Comparison of ENCODE assay signal across 15 mouse cellular contexts in the genomic region with DNA sequence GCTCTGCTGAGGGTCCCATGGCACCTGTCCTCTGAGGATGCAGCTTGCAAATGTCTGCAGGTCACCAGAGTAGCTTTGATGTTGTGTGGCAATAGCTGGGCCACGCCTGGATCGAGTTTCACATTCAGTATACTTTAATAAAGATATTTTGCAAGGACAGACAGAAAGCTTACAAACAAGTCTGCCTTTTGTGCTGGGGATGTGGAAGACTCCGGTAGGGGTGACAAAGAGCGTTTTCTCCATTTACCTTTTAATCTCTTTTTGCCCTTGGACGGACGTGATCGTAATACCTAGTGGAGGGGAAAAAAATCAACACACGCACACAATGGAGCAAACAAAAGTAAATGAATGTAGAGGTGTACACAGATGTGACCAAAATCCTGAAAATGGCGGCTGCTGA.
A peak's percentile ranks its signal among the peaks of the same experiment; 100 is the strongest.
DNase-seq lines count a peak whose midpoint lies in the region; ATAC-seq and TF ChIP-seq lines count a peak whose summit lies in the region.
"Had no signal": no experiment of that assay in that cellular context is flagged by ENCODE, and none has a peak within 500 bp of the region (broad histone marks: within the 10 kb centered on the region; RNA-seq: fewer than 3 reads in every experiment).

No protein-coding gene starts in this region.

- H3K9me3 ChIP-seq in E14TG2a.4 (ENCODE audit: low read length), result no peaks in the 10 kb centered on the region
- no peaks in the 10 kb centered on the region for H3K9me3 ChIP-seq in forebrain, embryonic 12.5 days
- H3K9me3 ChIP-seq in hindbrain, embryonic 13.5 days, result no peaks in the 10 kb centered on the region
- H3K9me3 ChIP-seq in midbrain, embryonic 13.5 days, result no peaks in the 10 kb centered on the region
- no peaks in the 10 kb centered on the region for H3K9me3 ChIP-seq in intestine, embryonic 15.5 days
- H3K9me3 ChIP-seq: heart, embryonic 13.5 days had no signal

- DNase-seq in right cerebral cortex, postnatal 4 days, result no peak
- DNase-seq: B cell, adult 2 months; cerebellum, adult 11-12 months; gastrocnemius, postnatal 14 days; kidney, adult 8-10 months; lung, postnatal 36 days; right cerebral cortex, postnatal 14 days had no signal

- H3K27me3 ChIP-seq in E14TG2a.4 (ENCODE audit: insufficient read depth, low read length), result peaks cover 77% of the 10 kb centered on the region
- peaks cover 35% of the 10 kb centered on the region for H3K27me3 ChIP-seq in forebrain, embryonic 12.5 days
- peaks cover 25% of the 10 kb centered on the region for H3K27me3 ChIP-seq in hindbrain, embryonic 13.5 days
- peaks cover 18% of the 10 kb centered on the region; the same call in 1 of the 2 replicates for H3K27me3 ChIP-seq in midbrain, embryonic 13.5 days
- H3K27me3 ChIP-seq in intestine, embryonic 15.5 days (replicated peaks), result peaks cover 52% of the 10 kb centered on the region

- ATAC-seq in forebrain, embryonic 12.5 days (ENCODE audit: low FRiP score), result no peak
- no peak for ATAC-seq in hindbrain, embryonic 13.5 days (ENCODE audit: low FRiP score)
- no peak for ATAC-seq in midbrain, embryonic 13.5 days
- no peak for ATAC-seq in erythroblast, adult 5-6 weeks (replicated peaks; ENCODE audit: low FRiP score, poor library complexity, severe bottlenecking)
- no peak for ATAC-seq in intestine, embryonic 15.5 days
- ATAC-seq in megakaryocyte-erythroid progenitor cell, adult 5-6 weeks (replicated peaks; ENCODE audit: low FRiP score, low TSS enrichment, poor library complexity, severe bottlenecking), result no peak

- 38% methylated on average over 9 of the region's 9 CpGs for WGBS in forebrain, embryonic 12.5 days
- 55% methylated on average over 9 of the region's 9 CpGs for WGBS in hindbrain, embryonic 13.5 days
- WGBS in midbrain, embryonic 13.5 days, result 34% methylated on average over 9 of the region's 9 CpGs
- 54% methylated on average over 9 of the region's 9 CpGs for WGBS in intestine, embryonic 15.5 days

- H3K9ac ChIP-seq in forebrain, embryonic 12.5 days, result peak overlapping the region; percentile 56
- peak overlapping the region; percentile 65; the same call in 1 of the 2 replicates for H3K9ac ChIP-seq in hindbrain, embryonic 13.5 days
- peak overlapping the region; percentile 61; the same call in 1 of the 2 replicates for H3K9ac ChIP-seq in midbrain, embryonic 13.5 days (replicated peaks)
- no peak overlapping the region for H3K9ac ChIP-seq in intestine, embryonic 15.5 days
- H3K9ac ChIP-seq: heart, embryonic 13.5 days had no signal

- H3K4me3 ChIP-seq in E14TG2a.4 (replicated peaks; ENCODE audit: low read length), result peak overlapping the region; percentile 72
- H3K4me3 ChIP-seq in forebrain, embryonic 12.5 days (replicated peaks), result peak overlapping the region; percentile 31
- peak overlapping the region; percentile 27; the same call in 1 of the 2 replicates for H3K4me3 ChIP-seq in hindbrain, embryonic 13.5 days
- H3K4me3 ChIP-seq in midbrain, embryonic 13.5 days (replicated peaks), result peak overlapping the region; percentile 27
- no peak overlapping the region for H3K4me3 ChIP-seq in intestine, embryonic 15.5 days (replicated peaks)
- H3K4me3 ChIP-seq: heart, embryonic 13.5 days had no signal

- H3K36me3 ChIP-seq in E14TG2a.4 (ENCODE audit: insufficient read depth, low read length), result no peaks in the 10 kb centered on the region
- no peaks in the 10 kb centered on the region for H3K36me3 ChIP-seq in forebrain, embryonic 12.5 days (replicated peaks)
- no peaks in the 10 kb centered on the region for H3K36me3 ChIP-seq in hindbrain, embryonic 13.5 days
- no peaks in the 10 kb centered on the region for H3K36me3 ChIP-seq in midbrain, embryonic 13.5 days
- no peaks in the 10 kb centered on the region for H3K36me3 ChIP-seq in intestine, embryonic 15.5 days
- H3K36me3 ChIP-seq: heart, embryonic 13.5 days had no signal

- no peak for TF ChIP-seq CTCF in E14TG2a.4 (conservative IDR thresholded peaks at IDR 0.05; ENCODE audit: low read length)

- peak overlapping the region; percentile 90 for H3K27ac ChIP-seq in forebrain, embryonic 12.5 days
- H3K27ac ChIP-seq in hindbrain, embryonic 13.5 days, result peak overlapping the region; percentile 92
- peak overlapping the region; percentile 93 for H3K27ac ChIP-seq in midbrain, embryonic 13.5 days
- no peak overlapping the region for H3K27ac ChIP-seq in intestine, embryonic 15.5 days
- H3K27ac ChIP-seq: heart, embryonic 13.5 days had no signal

- H3K4me2 ChIP-seq in forebrain, embryonic 12.5 days, result peak overlapping the region; percentile 63
- peak overlapping the region; percentile 54 for H3K4me2 ChIP-seq in hindbrain, embryonic 13.5 days
- H3K4me2 ChIP-seq in midbrain, embryonic 13.5 days (replicated peaks), result peak overlapping the region; percentile 55
- H3K4me2 ChIP-seq in intestine, embryonic 15.5 days (replicated peaks), result no peak overlapping the region

- H3K4me1 ChIP-seq in E14TG2a.4 (replicated peaks; ENCODE audit: low read depth, low read length), result peaks cover 40% of the 10 kb centered on the region
- H3K4me1 ChIP-seq in forebrain, embryonic 12.5 days, result peaks cover 34% of the 10 kb centered on the region
- peaks cover 37% of the 10 kb centered on the region for H3K4me1 ChIP-seq in hindbrain, embryonic 13.5 days (replicated peaks)
- H3K4me1 ChIP-seq in midbrain, embryonic 13.5 days (replicated peaks), result peaks cover 39% of the 10 kb centered on the region
- H3K4me1 ChIP-seq in intestine, embryonic 15.5 days (replicated peaks), result no peaks in the 10 kb centered on the region
- H3K4me1 ChIP-seq: heart, embryonic 13.5 days had no signal
